Mouse (Mus musculus) myocyte (in vitro differentiated cells): Measurements from ENCODE around the gene Tm7sf3. TPM values are rescaled to one million over a fixed set of nuclear protein-coding genes. Genes with fewer than 3 reads are reported as not detected.

ENCODE experiments used
- H3K27me3 ChIP-seq: one replicate; pipeline ENCODE4 v1.6.1; 2011; ENCODE audit not compliant: control insufficient read depth, insufficient read depth, insufficient read length
- H3K36me3 ChIP-seq: one replicate; pipeline ENCODE4 v1.6.1; 2011; ENCODE audit not compliant: control insufficient read depth, insufficient read depth
- H3K4me2 ChIP-seq: one replicate; pipeline ENCODE4 v1.6.1; 2011; ENCODE audit warnings: low read depth, control low read depth
- H3K4me3 ChIP-seq: one replicate; pipeline ENCODE4 v1.5.1; 2011; ENCODE audit warnings: mild to moderate bottlenecking, control low read depth, moderate library complexity
- H3K79me2 ChIP-seq: one replicate; pipeline ENCODE4 v1.6.1; 2011; ENCODE audit not compliant: control insufficient read depth, insufficient read depth
- H3ac ChIP-seq: one replicate; pipeline ENCODE4 v1.6.1; 2011; ENCODE audit not compliant: control insufficient read depth, insufficient read length
- CEBPB ChIP-seq: IDR thresholded peaks from 2 replicates; pipeline ENCODE4 v1.6.1; 2011; ENCODE audit warnings: mild to moderate bottlenecking, moderate library complexity; ENCODE audit not compliant: poor library complexity, insufficient read depth, severe bottlenecking
- E2F4 ChIP-seq: IDR thresholded peaks from one replicate; pipeline ENCODE4 v1.6.1; 2011; ENCODE audit warnings: mild to moderate bottlenecking, control low read depth, moderate library complexity; ENCODE audit not compliant: insufficient read depth
- MAX ChIP-seq: IDR thresholded peaks from one replicate; pipeline ENCODE4 v1.6.1; 2011; ENCODE audit warnings: low read depth, mild to moderate bottlenecking, control low read depth
- MYOD1 ChIP-seq, 3 experiments: IDR thresholded peaks; one replicate each; pipeline ENCODE4 v1.6.1; 2011; ENCODE audit warnings: control low read depth in 2 of 3, low read depth in 2 of 3, mild to moderate bottlenecking in 2 of 3, moderate library complexity in 1 of 3; ENCODE audit not compliant: insufficient read length in 2 of 3, control insufficient read depth in 1 of 3
- MYOG ChIP-seq, 3 experiments: IDR thresholded peaks; one replicate each; pipeline ENCODE4 v1.6.1; 2011; ENCODE audit warnings: control low read depth in 2 of 3, low read depth in 2 of 3, mild to moderate bottlenecking in 2 of 3; ENCODE audit not compliant: insufficient read length in 2 of 3, control insufficient read depth in 1 of 3, insufficient read depth in 1 of 3
- POLR2A ChIP-seq: IDR thresholded peaks from one replicate; pipeline ENCODE4 v1.6.1; 2011; ENCODE audit warnings: low read depth, mild to moderate bottlenecking, control low read depth, moderate library complexity; ENCODE audit not compliant: insufficient read length
- POLR2AphosphoS2 ChIP-seq: IDR thresholded peaks from one replicate; pipeline ENCODE4 v1.6.1; 2011; ENCODE audit warnings: low read depth, control low read depth; ENCODE audit not compliant: insufficient read length
- REST ChIP-seq: IDR thresholded peaks from one replicate; pipeline ENCODE4 v1.6.1; 2011; ENCODE audit warnings: mild to moderate bottlenecking, control low read depth, moderate library complexity; ENCODE audit not compliant: insufficient read depth, insufficient read length
- SRF ChIP-seq: IDR thresholded peaks from one replicate; pipeline ENCODE4 v1.6.1; 2011; ENCODE audit warnings: low read depth; ENCODE audit not compliant: control insufficient read depth, insufficient read length
- TCF12 ChIP-seq: IDR thresholded peaks from one replicate; pipeline ENCODE4 v1.6.1; 2011; ENCODE audit warnings: mild to moderate bottlenecking, control low read depth; ENCODE audit not compliant: poor library complexity, insufficient read depth, severe bottlenecking
- TCF3 ChIP-seq: IDR thresholded peaks from one replicate; pipeline ENCODE4 v1.6.1; 2011; ENCODE audit warnings: low read depth, control low read depth; ENCODE audit not compliant: insufficient read length
- USF1 ChIP-seq: IDR thresholded peaks from one replicate; pipeline ENCODE4 v1.6.1; 2011; ENCODE audit warnings: low read depth, mild to moderate bottlenecking, control low read depth, moderate library complexity
- polyA plus RNA-seq: library from polyadenylated mRNA; unstranded; fragments of >200 nt; fragmentation: generic; extraction: Trizol; gene quantifications from one replicate; pipeline ENCODE4 v1.2.1, GENCODE M21; 2012; ENCODE audit warnings: missing spikeins

Gene Tm7sf3
- polyA plus RNA-seq, 1 experiment = 9.3 TPM

DNA sequence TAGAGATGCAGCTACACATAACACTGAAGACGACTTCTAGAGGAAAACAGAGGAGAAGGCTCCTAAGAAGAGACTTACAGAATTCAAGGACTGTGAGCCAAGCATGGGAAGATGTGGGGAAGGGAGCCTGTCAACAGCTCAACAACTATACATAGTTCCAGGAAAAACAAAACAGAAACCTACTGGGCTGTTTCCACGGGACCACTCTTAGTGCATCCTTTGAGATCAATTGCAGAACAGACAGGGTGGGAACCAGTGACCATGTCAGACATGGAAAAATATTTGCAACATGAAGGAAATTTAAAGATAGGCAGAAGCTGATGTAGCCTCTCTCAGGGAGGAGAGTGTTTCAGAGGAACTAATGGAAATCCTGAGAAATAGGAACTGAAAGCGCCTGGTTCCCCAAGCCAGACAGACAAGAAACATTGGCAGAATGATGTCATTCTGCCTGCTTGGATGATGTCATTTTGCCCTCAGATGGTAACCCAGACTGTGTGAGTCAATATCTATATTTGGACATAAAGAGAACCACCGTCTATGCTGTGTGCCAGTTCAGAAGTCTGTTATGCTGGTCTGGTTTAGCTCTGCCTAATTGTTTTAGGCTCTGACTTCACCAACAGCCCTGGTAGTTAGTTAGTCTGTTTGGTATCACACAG is 32.4 kb upstream of the Tm7sf3 start:
- H3K4me3 ChIP-seq = no peak overlapping the region
- H3K27me3 ChIP-seq = no peaks in the 10 kb centered on the region
- H3K79me2 ChIP-seq = no peaks in the 10 kb centered on the region
- H3K36me3 ChIP-seq = no peaks in the 10 kb centered on the region
- peak overlapping the region; percentile 85 for H3K4me2 ChIP-seq
- TF ChIP-seq POLR2AphosphoS2 (no peak), REST (no peak), MYOG (IDR thresholded peaks at IDR 0.05; ENCODE audit: control insufficient read depth in 1 of 3, insufficient read depth in 1 of 3, insufficient read length in 2 of 3, low read depth in 2 of 3) (no peak), MYOD1 (IDR thresholded peaks at IDR 0.05; ENCODE audit: control insufficient read depth in 1 of 3, insufficient read length in 2 of 3, low read depth in 2 of 3) (no peak), E2F4 (no peak), MAX (no peak), TCF12 (no peak), CEBPB (peak; percentile 89), POLR2A (no peak), USF1 (no peak), TCF3 (no peak), SRF (peak; percentile 88)
- H3ac ChIP-seq = no peak overlapping the region

DNA sequence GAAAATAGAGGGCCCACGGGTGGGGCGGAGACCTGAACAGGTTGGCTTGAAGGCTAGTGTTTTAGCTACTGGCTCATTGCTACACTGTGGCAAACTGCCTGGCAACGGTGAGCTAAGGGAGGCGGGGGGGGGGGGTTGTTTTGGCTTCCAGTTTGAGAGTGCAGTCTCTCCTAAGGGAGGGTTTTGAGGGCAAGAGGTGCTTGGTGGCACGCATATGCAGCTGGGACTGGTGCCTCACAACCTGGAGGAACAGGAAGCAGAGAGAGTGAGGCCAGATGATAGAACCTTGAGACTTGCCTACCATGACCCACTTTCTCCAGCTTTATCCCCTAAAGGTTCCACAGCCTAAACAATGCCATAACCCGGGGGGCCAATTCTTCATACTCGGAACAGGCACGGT is 31.8 kb upstream of the Tm7sf3 start:
- TF ChIP-seq USF1 (no peak), CEBPB (no peak), TCF12 (no peak), MYOG (IDR thresholded peaks at IDR 0.05; ENCODE audit: control insufficient read depth in 1 of 3, insufficient read depth in 1 of 3, insufficient read length in 2 of 3, low read depth in 2 of 3) (no peak), SRF (no peak), REST (no peak), MYOD1 (IDR thresholded peaks at IDR 0.05; ENCODE audit: control insufficient read depth in 1 of 3, insufficient read length in 2 of 3, low read depth in 2 of 3) (no peak), TCF3 (no peak), POLR2A (no peak), MAX (no peak), POLR2AphosphoS2 (no peak), E2F4 (no peak)
- H3K79me2 ChIP-seq = no peaks in the 10 kb centered on the region
- H3ac ChIP-seq = no peak overlapping the region
- H3K36me3 ChIP-seq = no peaks in the 10 kb centered on the region
- H3K4me2 ChIP-seq = peak overlapping the region; percentile 85
- no peak overlapping the region for H3K4me3 ChIP-seq
- H3K27me3 ChIP-seq = no peaks in the 10 kb centered on the region

DNA sequence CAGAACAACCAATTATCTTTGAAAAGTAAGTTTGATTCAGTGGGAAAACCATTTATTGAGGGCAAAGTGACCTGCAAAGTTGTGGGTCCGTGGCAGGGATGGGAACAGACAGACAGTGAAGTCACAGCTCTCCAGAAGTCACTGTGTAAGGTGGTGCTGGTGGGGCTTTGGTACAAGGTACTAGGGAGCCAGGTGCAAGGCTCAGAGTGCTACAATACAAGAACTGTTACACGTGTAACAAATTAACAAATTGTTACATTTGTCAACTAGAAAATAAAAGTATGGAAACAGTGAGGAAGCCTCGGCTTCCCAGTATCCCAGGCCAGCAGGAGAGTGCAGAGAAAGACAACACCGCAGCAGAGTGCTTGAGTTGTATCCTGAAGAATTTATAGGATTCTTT is 31.1 kb upstream of the Tm7sf3 start:
- Histone ChIP-seq H3K4me2 (no peak overlapping the region), H3K36me3 (no peaks in the 10 kb centered on the region), H3K4me3 (no peak overlapping the region), H3K79me2 (no peaks in the 10 kb centered on the region), H3ac (no peak overlapping the region), H3K27me3 (no peaks in the 10 kb centered on the region)
- TF ChIP-seq CEBPB = no peak
- no peak for TF ChIP-seq MAX
- no peak for TF ChIP-seq E2F4
- no peak for TF ChIP-seq SRF
- TF ChIP-seq TCF12 = no peak
- no peak for TF ChIP-seq TCF3
- no peak for TF ChIP-seq POLR2AphosphoS2
- no peak for TF ChIP-seq POLR2A
- TF ChIP-seq MYOD1 (IDR thresholded peaks at IDR 0.05; ENCODE audit: control insufficient read depth in 1 of 3, insufficient read length in 2 of 3, low read depth in 2 of 3) = no peak
- no peak for TF ChIP-seq USF1

DNA sequence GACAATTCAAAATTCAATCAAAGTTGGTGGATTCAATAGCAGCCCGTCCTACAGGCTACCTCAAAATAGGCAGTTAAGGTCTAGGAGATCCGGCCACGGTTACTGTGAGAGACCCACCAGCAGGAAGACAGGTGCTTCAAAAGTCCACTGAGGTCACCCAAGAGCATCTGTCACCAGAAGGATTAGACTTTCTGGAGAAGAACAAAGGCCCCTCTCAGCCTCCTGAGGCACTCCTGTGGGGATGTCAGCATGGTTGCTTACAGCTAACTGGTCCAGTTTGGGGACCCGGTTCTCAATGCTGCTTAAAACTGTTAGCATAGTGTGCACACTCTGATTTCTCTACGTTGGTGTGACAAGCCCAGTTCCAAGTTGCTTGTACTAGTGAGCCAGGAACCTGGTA is 29.5 kb upstream of the Tm7sf3 start:
- H3K79me2 ChIP-seq = no peaks in the 10 kb centered on the region
- H3K27me3 ChIP-seq = no peaks in the 10 kb centered on the region
- no peak overlapping the region for H3K4me2 ChIP-seq
- no peak for TF ChIP-seq POLR2A
- H3ac ChIP-seq = no peak overlapping the region
- no peaks in the 10 kb centered on the region for H3K36me3 ChIP-seq
- H3K4me3 ChIP-seq = no peak overlapping the region
